Mouse (Mus musculus): ENCODE measurements around the gene Dync1h1.

DNA sequence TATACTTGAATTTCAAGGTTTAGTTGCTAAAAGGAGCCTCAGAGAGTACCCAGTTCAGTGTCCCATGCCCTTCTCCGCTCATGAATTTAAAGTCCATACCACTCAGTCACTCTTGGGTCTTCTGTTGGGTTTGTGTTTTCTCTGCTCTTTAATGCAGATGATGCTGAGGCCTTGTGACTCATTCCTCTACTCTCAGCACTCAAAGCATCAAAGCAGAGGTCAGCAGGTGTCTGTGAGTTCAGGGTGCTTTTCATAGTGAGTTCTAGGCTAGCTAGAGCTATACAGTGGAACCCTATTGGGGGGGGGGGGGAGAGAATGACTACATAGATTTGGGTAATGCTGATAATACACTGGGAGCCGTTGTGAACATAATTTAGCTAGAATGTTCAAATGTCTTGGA, 9.5 kb downstream of the Dync1h1 start:
- TF ChIP-seq CTCF (IDR thresholded peaks at IDR 0.05) (no peak), POLR2A (IDR thresholded peaks at IDR 0.05; ENCODE audit: insufficient read depth, low read depth, low read length) (no peak), EP300 (IDR thresholded peaks at IDR 0.05; ENCODE audit: insufficient read depth, low read depth, low read length) (no peak)
